Mouse (Mus musculus) heart, postnatal 0 days (tissue): ENCODE data around the gene Mab21l3.
A peak's percentile ranks its signal among the peaks of the same experiment; 100 is the strongest.

Experiments used
- CTCF ChIP-seq: IDR thresholded peaks from 2 replicates; pipeline ENCODE4 v1.5.1; 2016; ENCODE audit warnings: antibody characterized with exemption, control low read depth, low read depth
- EP300 ChIP-seq: IDR thresholded peaks from 2 replicates; pipeline ENCODE4 v1.6.1; 2016; ENCODE audit warnings: antibody characterized with exemption, low read depth

DNA sequence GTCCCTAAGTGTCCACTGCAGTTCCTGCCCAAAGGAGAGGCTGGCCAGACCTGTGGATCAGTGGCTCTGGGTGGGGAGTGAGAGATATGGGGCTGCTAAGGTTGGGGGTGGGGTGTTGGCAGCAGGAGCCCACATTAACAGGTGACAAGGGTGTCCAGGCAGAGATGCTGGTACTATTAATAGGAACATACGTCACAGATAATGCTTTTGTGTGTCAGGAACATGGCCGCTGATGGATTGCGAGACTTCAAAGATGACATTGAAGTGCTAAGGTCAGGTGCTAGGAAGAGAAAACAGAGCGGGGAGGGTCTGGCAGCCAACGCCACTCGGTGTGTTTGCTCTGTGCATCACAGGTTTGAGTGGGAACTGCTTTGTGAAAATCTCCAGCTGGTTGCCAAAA is 44.4 kb downstream of the Mab21l3 start:
- TF ChIP-seq CTCF, result no peak
- peak; percentile 75; the same call in 1 of the 2 replicates for TF ChIP-seq EP300
